Mouse (Mus musculus): Measurements from ENCODE around the gene Nrip1. TPM values are rescaled to one million over a fixed set of nuclear protein-coding genes. Genes with fewer than 3 reads are reported as not detected.

The Nrip1 gene
- polyA plus RNA-seq, 1 experiment from 2014 or later = 32.0 TPM

GRCm38 (mm10) chr16:76321527-76322165 is 52.0 kb downstream of the Nrip1 start:
- H3K9ac ChIP-seq = peak overlapping the region; percentile 58; the same call in 1 of the 2 replicates
- peaks cover 18% of the 10 kb centered on the region for H3K36me3 ChIP-seq
- H3K9me3 ChIP-seq (replicated peaks) = no peaks in the 10 kb centered on the region
- 34% methylated on average over 11 of the region's 11 CpGs for whole genome bisulfite sequencing (ENCODE audit: insufficient replicate concordance)
- H3K4me2 ChIP-seq = peak overlapping the region; percentile 38; the same call in 1 of the 2 replicates
- H3K4me1 ChIP-seq = peaks cover 97% of the 10 kb centered on the region
- no peak for ATAC-seq
- H3K27ac ChIP-seq = peak overlapping the region; percentile 92
- no peaks in the 10 kb centered on the region for H3K27me3 ChIP-seq (replicated peaks)
- H3K4me3 ChIP-seq = no peak overlapping the region

- H3K36me3 ChIP-seq = peaks cover 10% of the 10 kb centered on the region; the same call in 1 of the 2 replicates
- no peak for ATAC-seq
- no peak overlapping the region for H3K4me3 ChIP-seq
- 0 out of 2 replicates have a peak overlapping the region, but pooled peaks have one; percentile 12 for H3K9ac ChIP-seq
- no peaks in the 10 kb centered on the region for H3K27me3 ChIP-seq (replicated peaks)
- no peak overlapping the region for H3K4me2 ChIP-seq
- WGBS (ENCODE audit: insufficient replicate concordance) = 73% methylated on average over 5 of the region's 5 CpGs
- no peaks in the 10 kb centered on the region for H3K9me3 ChIP-seq (replicated peaks)
- peak overlapping the region; percentile 78 for H3K27ac ChIP-seq
- peaks cover 95% of the 10 kb centered on the region for H3K4me1 ChIP-seq
These were observed 53.5 kb downstream of the Nrip1 start for GRCm38 (mm10) chr16:76320118-76320473.

- Histone ChIP-seq H3K4me3 (no peak overlapping the region), H3K9me3 (replicated peaks) (no peaks in the 10 kb centered on the region), H3K27me3 (replicated peaks) (no peaks in the 10 kb centered on the region), H3K27ac (peak overlapping the region; percentile 78), H3K9ac (0 out of 2 replicates have a peak overlapping the region, but pooled peaks have one; percentile 12), H3K4me2 (peak overlapping the region; percentile 52; the same call in 1 of the 2 replicates), H3K36me3 (peaks cover 10% of the 10 kb centered on the region; the same call in 1 of the 2 replicates), H3K4me1 (peaks cover 95% of the 10 kb centered on the region)
- WGBS (ENCODE audit: insufficient replicate concordance) = 77% methylated on average over 11 of the region's 11 CpGs
- no peak for ATAC-seq
These were observed 54.1 kb downstream of the Nrip1 start for GRCm38 (mm10) chr16:76319364-76320117.

GRCm38 (mm10) chr16:76318331-76318922 is 55.2 kb downstream of the Nrip1 start:
- Histone ChIP-seq H3K4me3 (peak overlapping the region; percentile 25; the same call in 1 of the 2 replicates), H3K4me1 (peaks cover 97% of the 10 kb centered on the region), H3K9ac (peak overlapping the region; percentile 42; the same call in 1 of the 2 replicates), H3K9me3 (replicated peaks) (no peaks in the 10 kb centered on the region), H3K27ac (peak overlapping the region; percentile 78), H3K36me3 (peaks cover 10% of the 10 kb centered on the region; the same call in 1 of the 2 replicates), H3K27me3 (replicated peaks) (no peaks in the 10 kb centered on the region), H3K4me2 (peak overlapping the region; percentile 52)
- 51% methylated on average over 13 of the region's 13 CpGs for WGBS (ENCODE audit: insufficient replicate concordance)
- peak; percentile 62 for ATAC-seq

- Histone ChIP-seq H3K27ac (peak overlapping the region; percentile 72), H3K27me3 (replicated peaks) (no peaks in the 10 kb centered on the region), H3K9me3 (replicated peaks) (no peaks in the 10 kb centered on the region), H3K36me3 (peaks cover 5% of the 10 kb centered on the region; the same call in 1 of the 2 replicates), H3K4me3 (no peak overlapping the region; the same call in 1 of the 2 replicates), H3K4me1 (peaks cover 97% of the 10 kb centered on the region), H3K9ac (no peak overlapping the region; the same call in 1 of the 2 replicates), H3K4me2 (peak overlapping the region; percentile 52)
- no peak for ATAC-seq
- WGBS (ENCODE audit: insufficient replicate concordance) = 81% methylated on average over 22 of the region's 22 CpGs
These were observed 56.4 kb downstream of the Nrip1 start for GRCm38 (mm10) chr16:76316940-76317822.

- WGBS (ENCODE audit: insufficient replicate concordance) = 71% methylated on average over 3 of the region's 3 CpGs
- peaks cover 5% of the 10 kb centered on the region; the same call in 1 of the 2 replicates for H3K36me3 ChIP-seq
- no peak overlapping the region for H3K4me3 ChIP-seq
- ATAC-seq = no peak
- peak overlapping the region; percentile 66 for H3K4me2 ChIP-seq
- peak overlapping the region; percentile 94 for H3K27ac ChIP-seq
- H3K4me1 ChIP-seq = peaks cover 91% of the 10 kb centered on the region
- H3K27me3 ChIP-seq (replicated peaks) = no peaks in the 10 kb centered on the region
- no peaks in the 10 kb centered on the region for H3K9me3 ChIP-seq (replicated peaks)
- peak overlapping the region; percentile 35; the same call in 1 of the 2 replicates for H3K9ac ChIP-seq
These were observed 58.0 kb downstream of the Nrip1 start for GRCm38 (mm10) chr16:76315642-76316041.

GRCm38 (mm10) chr16:76314013-76314950 is 59.3 kb downstream of the Nrip1 start:
- peaks cover 83% of the 10 kb centered on the region for H3K4me1 ChIP-seq
- peaks cover 6% of the 10 kb centered on the region for H3K36me3 ChIP-seq

GRCm38 (mm10) chr16:76312887-76313420 is 60.7 kb downstream of the Nrip1 start:
- Histone ChIP-seq H3K4me1 (peaks cover 78% of the 10 kb centered on the region), H3K27me3 (replicated peaks) (no peaks in the 10 kb centered on the region), H3K4me3 (no peak overlapping the region), H3K36me3 (peaks cover 18% of the 10 kb centered on the region), H3K9ac (peak overlapping the region; percentile 28; the same call in 1 of the 2 replicates), H3K27ac (peak overlapping the region; percentile 94), H3K4me2 (peak overlapping the region; percentile 4; the same call in 1 of the 2 replicates), H3K9me3 (replicated peaks) (no peaks in the 10 kb centered on the region)
- peak; percentile 22; the same call in 1 of the 2 replicates for ATAC-seq
- 14% methylated on average over 1 of the region's 1 CpGs for WGBS (ENCODE audit: insufficient replicate concordance)

More at GRCm38 (mm10) chr16:76314013-76314950, 59.3 kb downstream of the Nrip1 start:
- ATAC-seq = peak; percentile 97
- Histone ChIP-seq H3K9ac (peak overlapping the region; percentile 61), H3K4me2 (peak overlapping the region; percentile 66), H3K27me3 (replicated peaks) (no peaks in the 10 kb centered on the region), H3K4me3 (peak overlapping the region; percentile 20), H3K9me3 (replicated peaks) (no peaks in the 10 kb centered on the region), H3K27ac (peak overlapping the region; percentile 94)
- 27% methylated on average over 12 of the region's 12 CpGs for WGBS (ENCODE audit: insufficient replicate concordance)

- H3K27ac ChIP-seq = 0 out of 2 replicates have a peak overlapping the region, but pooled peaks have one; percentile 36
These were observed 62.8 kb downstream of the Nrip1 start for GRCm38 (mm10) chr16:76310791-76311190.

GRCm38 (mm10) chr16:76310286-76310685 is 63.3 kb downstream of the Nrip1 start:
- Histone ChIP-seq H3K4me3 (no peak overlapping the region), H3K4me2 (no peak overlapping the region), H3K9me3 (replicated peaks) (no peaks in the 10 kb centered on the region), H3K36me3 (peaks cover 36% of the 10 kb centered on the region), H3K27me3 (replicated peaks) (no peaks in the 10 kb centered on the region), H3K27ac (no peak overlapping the region), H3K9ac (no peak overlapping the region), H3K4me1 (peaks cover 69% of the 10 kb centered on the region)
- no peak for ATAC-seq
- 85% methylated on average over 8 of the region's 8 CpGs for WGBS (ENCODE audit: insufficient replicate concordance)

More at GRCm38 (mm10) chr16:76310791-76311190, 62.8 kb downstream of the Nrip1 start:
- Histone ChIP-seq H3K4me1 (peaks cover 73% of the 10 kb centered on the region), H3K36me3 (peaks cover 36% of the 10 kb centered on the region), H3K9me3 (replicated peaks) (no peaks in the 10 kb centered on the region), H3K4me3 (no peak overlapping the region), H3K4me2 (no peak overlapping the region), H3K9ac (no peak overlapping the region), H3K27me3 (replicated peaks) (no peaks in the 10 kb centered on the region)
- ATAC-seq = no peak
- WGBS (ENCODE audit: insufficient replicate concordance) = 85% methylated on average over 2 of the region's 2 CpGs
